Mouse (Mus musculus) C2C12 (cell line): ENCODE measurements around the gene Gm12166.
A peak's percentile ranks its signal among the peaks of the same experiment; 100 is the strongest.

Experiments used
- CEBPB ChIP-seq: IDR thresholded peaks from one replicate; pipeline ENCODE4 v1.6.1; 2011; ENCODE audit warnings: low read depth, mild to moderate bottlenecking, control low read depth, moderate library complexity
- CTCF ChIP-seq: IDR thresholded peaks from one replicate; pipeline ENCODE4 v1.5.1; 2011; ENCODE audit not compliant: control insufficient read depth, insufficient read depth, insufficient read length
- MAX ChIP-seq: IDR thresholded peaks from one replicate; pipeline ENCODE4 v1.6.1; 2011; ENCODE audit warnings: mild to moderate bottlenecking, control low read depth
- MYOD1 ChIP-seq: IDR thresholded peaks from one replicate; pipeline ENCODE4 v1.6.1; 2011; ENCODE audit warnings: low read depth; ENCODE audit not compliant: control insufficient read depth, insufficient read length
- MYOG ChIP-seq: IDR thresholded peaks from one replicate; pipeline ENCODE4 v1.6.1; 2011; ENCODE audit not compliant: control insufficient read depth, insufficient read length; ENCODE audit errors: extremely low read depth
- USF1 ChIP-seq: IDR thresholded peaks from one replicate; pipeline ENCODE4 v1.6.1; 2011; ENCODE audit warnings: low read depth, mild to moderate bottlenecking, control low read depth, moderate library complexity

- no peak for TF ChIP-seq MAX
- TF ChIP-seq MYOD1, result no peak
- TF ChIP-seq CTCF, result no peak
- peak; percentile 80 for TF ChIP-seq CEBPB
- no peak for TF ChIP-seq USF1
- TF ChIP-seq MYOG, result no peak
Observed at GRCm38 (mm10) chr11:46061776-46062445, 9.8 kb upstream of the Gm12166 start.
